ENCODE assay signal across 8 mouse cellular contexts in the genomic region with DNA sequence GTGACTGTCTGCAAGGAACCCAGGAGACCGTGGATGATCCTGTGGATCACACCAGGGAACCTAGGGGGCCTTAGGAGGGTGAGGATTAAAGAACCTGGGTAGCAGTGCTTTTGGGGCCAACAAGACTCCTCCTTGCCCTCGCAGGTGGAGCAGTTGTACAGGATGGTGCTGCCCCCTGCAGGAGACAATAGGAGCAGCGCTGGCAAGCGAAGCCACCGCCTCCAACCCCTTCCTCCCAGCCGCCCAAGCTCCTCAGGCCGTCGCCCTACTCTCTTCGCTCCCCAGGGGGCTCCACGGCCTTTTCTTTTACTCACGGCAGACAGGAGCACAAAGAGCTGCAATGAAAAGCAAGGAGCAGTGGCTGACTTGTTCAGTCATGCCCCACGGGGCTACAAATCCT. TPM values are rescaled to one million over a fixed set of nuclear protein-coding genes. Genes with fewer than 3 reads are reported as not detected.
A peak's percentile ranks its signal among the peaks of the same experiment; 100 is the strongest.
DNase-seq lines count a peak whose midpoint lies in the region; ATAC-seq and TF ChIP-seq lines count a peak whose summit lies in the region.

No protein-coding gene starts in this region.

- peak; percentile 79 for DNase-seq in cerebellum, adult 11 months
- peak; percentile 89 for DNase-seq in embryonic facial prominence, embryonic 11.5 days (ENCODE audit: low spot score)
- DNase-seq in heart, adult 18-20 months = peak; percentile 90 to 92
- DNase-seq in kidney, adult 2 months = peak; percentile 87
- DNase-seq in monocyte, adult 2 months (ENCODE audit: low read depth in 1 of 2, low spot score in 2 of 2) = peak; percentile 62 to 76
- DNase-seq in spleen, postnatal 14 days (ENCODE audit: low spot score in 2 of 2) = peak; percentile 79 to 89

- no peak for ATAC-seq in cerebellum, adult (ENCODE audit: insufficient number of reproducible peaks, low FRiP score, low TSS enrichment)
- peak; percentile 49; the same call in 1 of the 2 replicates for ATAC-seq in embryonic facial prominence, embryonic 11.5 days (replicated peaks; ENCODE audit: insufficient number of reproducible peaks, low FRiP score, low TSS enrichment, low read depth)
- no peak for ATAC-seq in limb, embryonic 15.5 days (ENCODE audit: insufficient number of reproducible peaks, low FRiP score, low TSS enrichment, low read depth)

- H3K9me3 ChIP-seq in embryonic facial prominence, embryonic 11.5 days (replicated peaks; ENCODE audit: control insufficient read depth, low read length) = no peaks in the 10 kb centered on the region
- no peaks in the 10 kb centered on the region for H3K9me3 ChIP-seq in limb, embryonic 15.5 days

- TF ChIP-seq CTCF in kidney, adult 2 months (conservative IDR thresholded peaks at IDR 0.05; ENCODE audit: insufficient read depth, insufficient read length, low read depth, low read length) = peak; percentile 90

- no peaks in the 10 kb centered on the region for H3K27me3 ChIP-seq in embryonic facial prominence, embryonic 11.5 days (ENCODE audit: control insufficient read depth, insufficient read depth, low read length)
- H3K27me3 ChIP-seq in kidney, adult 2 months (replicated peaks; ENCODE audit: control insufficient read depth, insufficient read depth, low read length) = no peaks in the 10 kb centered on the region
- no peaks in the 10 kb centered on the region for H3K27me3 ChIP-seq in limb, embryonic 15.5 days

- 0 out of 2 replicates have a peak overlapping the region, but pooled peaks have one; percentile 3 for H3K4me3 ChIP-seq in embryonic facial prominence, embryonic 11.5 days (ENCODE audit: low read depth, low read length)
- no peak overlapping the region for H3K4me3 ChIP-seq in kidney, adult 2 months (ENCODE audit: insufficient read depth, low read depth, low read length)
- peak overlapping the region; percentile 19 for H3K4me3 ChIP-seq in limb, embryonic 15.5 days

- WGBS in embryonic facial prominence, embryonic 11.5 days = under 1% methylated on average over 12 of the region's 12 CpGs
- 3% methylated on average over 12 of the region's 12 CpGs for WGBS in kidney, adult 2 months
- 4% methylated on average over 12 of the region's 12 CpGs for WGBS in limb, embryonic 15.5 days

- peaks cover 5% of the 10 kb centered on the region; the same call in 1 of the 2 replicates for H3K4me1 ChIP-seq in embryonic facial prominence, embryonic 11.5 days (ENCODE audit: control insufficient read depth, insufficient read depth, low read length)
- peaks cover 14% of the 10 kb centered on the region; the same call in 1 of the 2 replicates for H3K4me1 ChIP-seq in kidney, adult 2 months (ENCODE audit: control insufficient read depth, insufficient read depth, low read length)
- H3K4me1 ChIP-seq in limb, embryonic 15.5 days = peaks cover 62% of the 10 kb centered on the region

- no peak for TF ChIP-seq POLR2A in kidney, adult 2 months (IDR thresholded peaks at IDR 0.05; ENCODE audit: low read depth, low read length)

- peak overlapping the region; percentile 25; the same call in 1 of the 2 replicates for H3K4me2 ChIP-seq in embryonic facial prominence, embryonic 11.5 days (ENCODE audit: low read depth, low read length)
- peak overlapping the region; percentile 39; the same call in 1 of the 2 replicates for H3K4me2 ChIP-seq in limb, embryonic 15.5 days

- H3K9ac ChIP-seq in embryonic facial prominence, embryonic 11.5 days (replicated peaks; ENCODE audit: low read length) = no peak overlapping the region; the same call in 1 of the 2 replicates
- no peak overlapping the region for H3K9ac ChIP-seq in limb, embryonic 15.5 days

- H3K27ac ChIP-seq in embryonic facial prominence, embryonic 11.5 days (replicated peaks; ENCODE audit: low read depth, low read length) = no peak overlapping the region
- H3K27ac ChIP-seq in kidney, adult 2 months (ENCODE audit: insufficient read depth, low read depth, low read length) = no peak overlapping the region
- H3K27ac ChIP-seq in limb, embryonic 15.5 days = peak overlapping the region; percentile 74

- no peaks in the 10 kb centered on the region for H3K36me3 ChIP-seq in embryonic facial prominence, embryonic 11.5 days (replicated peaks; ENCODE audit: control insufficient read depth, insufficient read depth, low read depth, low read length)
- H3K36me3 ChIP-seq in kidney, adult 2 months (ENCODE audit: control insufficient read depth, insufficient read depth, low read length) = no peaks in the 10 kb centered on the region
- H3K36me3 ChIP-seq in limb, embryonic 15.5 days = no peaks in the 10 kb centered on the region

RNA-seq across cellular contexts. Expression of gene Tmem95, which starts 1.0 kb away (rescaled TPM):
- polyA plus RNA-seq in embryonic facial prominence, embryonic 11.5 days (2014; fragmentation: Nextera tagmentation; extraction: Ambion mirVana) = not detected in 2 replicates
- total RNA-seq in heart, adult 18-20 months (2021) = not detected
- not detected in 2 replicates for polyA plus RNA-seq in kidney, adult 2 months (2012; rRNA removed)
- polyA plus RNA-seq in limb, embryonic 15.5 days (2015; fragmentation: Nextera tagmentation; extraction: Ambion mirVana) = 0.31 and 0.73 TPM in 2 replicates

RNA-seq across cellular contexts. Expression of gene Kctd11, which starts 4.3 kb away (rescaled TPM):
- polyA plus RNA-seq in embryonic facial prominence, embryonic 11.5 days (2014; fragmentation: Nextera tagmentation; extraction: Ambion mirVana) = 3.2 and 3.5 TPM in 2 replicates
- 1 to 10 TPM; 2.0 to 2.5 TPM for total RNA-seq in heart, adult 18-20 months (2021)
- polyA plus RNA-seq in kidney, adult 2 months (2012; rRNA removed) = 4.8 TPM in 2 replicates
- 20.5 TPM in 2 replicates for polyA plus RNA-seq in limb, embryonic 15.5 days (2015; fragmentation: Nextera tagmentation; extraction: Ambion mirVana)

RNA-seq across cellular contexts. Expression of gene Tnk1, which starts 18.3 kb away (rescaled TPM):
- 1.1 and 1.9 TPM in 2 replicates for polyA plus RNA-seq in embryonic facial prominence, embryonic 11.5 days (2014; fragmentation: Nextera tagmentation; extraction: Ambion mirVana)
- total RNA-seq in heart, adult 18-20 months (2021) = not detected
- polyA plus RNA-seq in kidney, adult 2 months (2012; rRNA removed) = 7.9 and 9.3 TPM in 2 replicates
- 4.1 and 5.0 TPM in 2 replicates for polyA plus RNA-seq in limb, embryonic 15.5 days (2015; fragmentation: Nextera tagmentation; extraction: Ambion mirVana)

RNA-seq across cellular contexts. Expression of gene Acap1, which starts 18.5 kb away (rescaled TPM):
- 0.56 and 0.60 TPM in 2 replicates for polyA plus RNA-seq in embryonic facial prominence, embryonic 11.5 days (2014; fragmentation: Nextera tagmentation; extraction: Ambion mirVana)
- total RNA-seq in heart, adult 18-20 months (2021) = 1 to 10 TPM in 1 of 2 experiments, under 1 TPM in 1; 0.72 to 4.4 TPM
- 1.7 and 6.1 TPM in 2 replicates for polyA plus RNA-seq in kidney, adult 2 months (2012; rRNA removed)
- polyA plus RNA-seq in limb, embryonic 15.5 days (2015; fragmentation: Nextera tagmentation; extraction: Ambion mirVana) = 2.7 and 3.1 TPM in 2 replicates

RNA-seq across cellular contexts. Expression of gene 2810408A11Rik, which starts 23.9 kb away (rescaled TPM):
- 17.6 and 20.7 TPM in 2 replicates for polyA plus RNA-seq in embryonic facial prominence, embryonic 11.5 days (2014; fragmentation: Nextera tagmentation; extraction: Ambion mirVana)
- under 1 TPM in 1 of 2 experiments, not detected in 1; 0.41 TPM for total RNA-seq in heart, adult 18-20 months (2021)
- 0.94 and 0.99 TPM in 2 replicates for polyA plus RNA-seq in kidney, adult 2 months (2012; rRNA removed)
- 7.6 and 8.4 TPM in 2 replicates for polyA plus RNA-seq in limb, embryonic 15.5 days (2015; fragmentation: Nextera tagmentation; extraction: Ambion mirVana)
